Mouse (Mus musculus) stomach, postnatal 0 days (tissue): ENCODE data around the gene Stk4.

Experiments used
- CTCF ChIP-seq: IDR thresholded peaks from 2 replicates; pipeline ENCODE4 v1.5.1; 2016; ENCODE audit warnings: antibody characterized with exemption, low read depth, mild to moderate bottlenecking, moderate library complexity
- EP300 ChIP-seq: optimal IDR thresholded peaks from 2 replicates; pipeline ENCODE3; 2016; ENCODE audit warnings: antibody characterized with exemption

GRCm38 (mm10) chr2:164188722-164189121 is 118.6 kb downstream of the Stk4 start:
- TF ChIP-seq EP300 (no peak), CTCF (peak; percentile 71)
